Mouse (Mus musculus): ENCODE data around the gene Pdpn.

The Pdpn gene

GRCm38 (mm10) chr4:143248050-143248449, 51.3 kb downstream of the Pdpn start:
- ATAC-seq (ENCODE audit: insufficient number of reproducible peaks, low FRiP score, low TSS enrichment), result no peak

- no peak for ATAC-seq (ENCODE audit: insufficient number of reproducible peaks, low FRiP score, low TSS enrichment)
Measured at GRCm38 (mm10) chr4:143241294-143241693, 58.1 kb downstream of the Pdpn start.

GRCm38 (mm10) chr4:143239615-143240201, 59.7 kb downstream of the Pdpn start:
- ATAC-seq (ENCODE audit: insufficient number of reproducible peaks, low FRiP score, low TSS enrichment), result no peak

GRCm38 (mm10) chr4:143239117-143239516, 60.2 kb downstream of the Pdpn start:
- ATAC-seq (ENCODE audit: insufficient number of reproducible peaks, low FRiP score, low TSS enrichment), result no peak

GRCm38 (mm10) chr4:143238241-143239031, 60.9 kb downstream of the Pdpn start:
- no peak for ATAC-seq (ENCODE audit: insufficient number of reproducible peaks, low FRiP score, low TSS enrichment)

GRCm38 (mm10) chr4:143231790-143232422, 67.5 kb downstream of the Pdpn start:
- ATAC-seq (ENCODE audit: insufficient number of reproducible peaks, low FRiP score, low TSS enrichment), result no peak

- ATAC-seq (ENCODE audit: insufficient number of reproducible peaks, low FRiP score, low TSS enrichment), result no peak
Measured at GRCm38 (mm10) chr4:143231110-143231509, 68.3 kb downstream of the Pdpn start.

GRCm38 (mm10) chr4:143227976-143228375, 71.4 kb downstream of the Pdpn start:
- ATAC-seq (ENCODE audit: insufficient number of reproducible peaks, low FRiP score, low TSS enrichment), result no peak

- ATAC-seq (ENCODE audit: insufficient number of reproducible peaks, low FRiP score, low TSS enrichment), result no peak
Measured at GRCm38 (mm10) chr4:143225886-143226285, 73.5 kb downstream of the Pdpn start.

GRCm38 (mm10) chr4:143219316-143219751, 80.0 kb downstream of the Pdpn start:
- no peak for ATAC-seq (ENCODE audit: insufficient number of reproducible peaks, low FRiP score, low TSS enrichment)

GRCm38 (mm10) chr4:143218858-143219257, 80.5 kb downstream of the Pdpn start:
- ATAC-seq (ENCODE audit: insufficient number of reproducible peaks, low FRiP score, low TSS enrichment), result no peak

All from cerebellum, adult (tissue).